Mouse (Mus musculus) large intestine, adult 2 months (tissue): ENCODE data around the gene Rbbp4. TPM values are rescaled to one million over a fixed set of nuclear protein-coding genes. Genes with fewer than 3 reads are reported as not detected.

Source experiments
- DNase-seq: peaks from one replicate; pipeline ENCODE4 v3.0.0-alpha.2; 2012; ENCODE audit warnings: low read depth, low spot score
- WGBS: fragments of 180-500 bp; shearing (Covaris S2); methylation state at CpG from one replicate; pipeline ENCODE4 v1.1.7; 2018; 5-methylcytosine and 5-hydroxymethylcytosine counted together
- polyA plus RNA-seq: library from polyadenylated mRNA; depleted of rRNA; stranded (reverse); fragments of >200 nt; gene quantifications from 2 replicates; pipeline ENCODE4 v1.2.3, GENCODE M21; 2012; rRNA removed

Rbbp4 gene
- polyA plus RNA-seq, 1 experiment = 29.3 TPM

GRCm38 (mm10) chr4:129266191-129266590, 69.0 kb downstream of the Rbbp4 start:
- WGBS = 66% methylated on average over 4 of the region's 4 CpGs
- DNase-seq = no peak

DNA sequence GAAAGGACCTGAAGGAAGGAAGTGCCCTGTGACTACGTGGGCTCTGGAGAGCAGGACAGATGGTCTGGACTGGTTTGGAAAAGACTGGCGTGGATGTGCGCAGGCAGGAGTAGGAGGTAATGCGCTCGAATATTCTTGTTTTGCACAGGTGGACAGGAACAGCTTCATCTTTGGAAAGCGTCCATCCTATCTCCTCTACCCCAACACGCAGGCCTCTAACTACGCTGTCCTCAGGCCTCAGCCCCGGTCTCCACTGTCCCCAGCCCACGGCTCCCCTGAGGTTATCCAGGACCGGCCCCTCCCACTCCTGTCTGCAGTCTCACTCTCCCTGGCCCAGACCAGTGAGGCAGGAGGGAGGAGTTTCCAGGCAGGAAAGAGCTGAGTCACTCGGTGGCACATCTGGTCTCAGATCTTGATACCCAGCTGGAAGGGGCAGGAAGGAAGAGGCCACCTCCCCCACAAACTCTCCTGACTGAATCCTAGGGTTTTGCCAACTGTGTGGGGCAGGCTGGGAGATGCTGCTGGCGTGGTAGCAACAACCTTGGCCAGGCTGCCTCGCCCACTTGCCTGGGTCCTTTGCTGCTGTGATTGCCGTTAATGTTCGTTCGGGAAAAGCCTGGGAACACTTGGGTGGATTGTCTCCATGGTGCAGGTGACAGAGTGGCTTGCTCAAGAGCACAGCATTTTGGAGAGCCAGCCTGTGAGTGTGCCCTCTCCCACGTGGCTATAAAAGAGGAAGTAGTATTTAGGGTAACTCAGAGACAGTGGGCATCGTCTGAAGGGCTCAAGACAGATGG, 71.7 kb downstream of the Rbbp4 start:
- DNase-seq = no peak
- 21% methylated on average over 19 of the region's 19 CpGs for WGBS

GRCm38 (mm10) chr4:129261196-129261595, 74.0 kb downstream of the Rbbp4 start, which contains the start of gene C77080:
C77080 (minus strand) TSS chr4:129261404.
- DNase-seq = no peak
- 10% methylated on average over 2 of the region's 4 CpGs for WGBS

DNA sequence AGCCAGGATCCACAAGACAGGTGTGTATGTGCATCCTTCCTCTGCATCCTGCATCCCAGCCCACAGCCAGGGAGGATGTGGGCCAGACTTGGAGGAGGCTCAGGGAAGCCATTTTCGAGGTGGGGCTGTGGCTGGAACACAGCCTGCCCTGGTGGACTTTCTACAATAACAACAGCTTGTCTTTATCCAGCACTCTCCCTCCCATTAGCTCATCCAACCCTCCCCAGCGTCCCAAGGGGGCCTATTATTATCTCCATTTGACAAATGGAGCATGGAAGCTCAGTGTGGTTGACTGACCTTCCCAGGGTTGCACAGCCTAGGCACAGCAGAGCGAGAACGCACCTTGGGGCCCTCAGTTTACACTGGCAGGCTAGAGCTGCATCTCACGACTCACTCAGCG, 74.5 kb downstream of the Rbbp4 start:
- 37% methylated on average over 6 of the region's 6 CpGs for WGBS
- no peak for DNase-seq

- DNase-seq = no peak
- 83% methylated on average over 4 of the region's 4 CpGs for WGBS
Measured at GRCm38 (mm10) chr4:129259101-129259500, 76.1 kb downstream of the Rbbp4 start.

Other genes with a start within 250 kb of the Rbbp4 start
- gene Tmem54, start 229.8 kb downstream of the Rbbp4 start, polyA plus RNA-seq = 753 and 829 TPM in 2 replicates
- gene Hpca, start 213.3 kb downstream of the Rbbp4 start, polyA plus RNA-seq = 0.92 and 1.7 TPM in 2 replicates
- gene Fndc5, start 198.4 kb downstream of the Rbbp4 start, polyA plus RNA-seq = 0.53 and 0.74 TPM in 2 replicates
- gene S100pbp, start 145.6 kb downstream of the Rbbp4 start, polyA plus RNA-seq = 4.8 and 8.2 TPM in 2 replicates
- 15.6 and 18.4 TPM in 2 replicates for gene Yars, start 145.6 kb downstream of the Rbbp4 start, polyA plus RNA-seq
- gene C77080, start 74.0 kb downstream of the Rbbp4 start, polyA plus RNA-seq = 92.7 and 138 TPM in 2 replicates
- 0.92 and 1.1 TPM in 2 replicates for gene Sync, start 47.8 kb downstream of the Rbbp4 start, polyA plus RNA-seq
- gene Zbtb8os, start 325 bp upstream of the Rbbp4 start, polyA plus RNA-seq = 23.1 and 24.9 TPM in 2 replicates
- gene Zbtb8a, start 42.7 kb upstream of the Rbbp4 start, polyA plus RNA-seq = 10.6 and 11.3 TPM in 2 replicates
- gene Zbtb8b, start 105.5 kb upstream of the Rbbp4 start, polyA plus RNA-seq = 0.02 TPM in 1 of 2 replicates, not detected in the other
- gene Bsdc1, start 126.2 kb upstream of the Rbbp4 start, polyA plus RNA-seq = 22.8 and 26.3 TPM in 2 replicates
- gene Tssk3, start 155.7 kb upstream of the Rbbp4 start, polyA plus RNA-seq = not detected in 2 replicates
- gene Fam229a, start 155.8 kb upstream of the Rbbp4 start, polyA plus RNA-seq = 0.17 TPM in 1 of 2 replicates, not detected in the other
- 29.3 and 50.1 TPM in 2 replicates for gene Marcksl1, start 178.2 kb upstream of the Rbbp4 start, polyA plus RNA-seq
- gene Hdac1, start 207.3 kb upstream of the Rbbp4 start, polyA plus RNA-seq = 56.6 and 67.3 TPM in 2 replicates
- gene Lck, start 238.3 kb upstream of the Rbbp4 start, polyA plus RNA-seq = 20.6 TPM in 2 replicates
- gene Fam167b, start 243.2 kb upstream of the Rbbp4 start, polyA plus RNA-seq = 0.57 and 0.71 TPM in 2 replicates